Mouse (Mus musculus) lung, embryonic 16.5 days (tissue): ENCODE measurements around the gene Gm49358. TPM values are rescaled to one million over a fixed set of nuclear protein-coding genes. Genes with fewer than 3 reads are reported as not detected.

Experiments used
- ATAC-seq: fragments of 200-750 bp; cut with Nextera tagmentation; 2 replicates; pipeline ENCODE4 v1.8.0; 2017; ENCODE audit warnings: low read depth, mild to moderate bottlenecking, moderate library complexity
- H3K27ac ChIP-seq: fragments of 300-500 bp; sonication (generic); 2 replicates; pipeline ENCODE4 v1.5.1; 2014; ENCODE audit warnings: mild to moderate bottlenecking, control low read depth, low read length
- H3K27me3 ChIP-seq: fragments of 300-500 bp; sonication (generic); 2 replicates; pipeline ENCODE4 v1.6.1; 2014; ENCODE audit warnings: low read depth, low read length, mixed read lengths; ENCODE audit not compliant: control insufficient read depth, insufficient read depth
- H3K36me3 ChIP-seq: fragments of 300-500 bp; sonication (generic); 2 replicates; pipeline ENCODE4 v1.6.1; 2014; ENCODE audit warnings: low read length; ENCODE audit not compliant: control insufficient read depth, insufficient read depth
- H3K4me1 ChIP-seq: fragments of 300-500 bp; sonication (generic); replicated peaks from 2 replicates; pipeline ENCODE4 v1.6.1; 2014; ENCODE audit warnings: low read length, mixed read lengths; ENCODE audit not compliant: control insufficient read depth, insufficient read depth
- H3K4me2 ChIP-seq: fragments of 300-500 bp; sonication (generic); 2 replicates; pipeline ENCODE4 v1.6.1; 2014; ENCODE audit warnings: low read depth, low read length, control low read depth
- H3K4me3 ChIP-seq: fragments of 300-500 bp; sonication (generic); 2 replicates; pipeline ENCODE4 v1.5.1; 2014; ENCODE audit warnings: mild to moderate bottlenecking, low read length, control low read depth
- H3K9ac ChIP-seq: fragments of 300-500 bp; sonication (generic); 2 replicates; pipeline ENCODE4 v1.6.1; 2014; ENCODE audit warnings: low read length, control low read depth
- H3K9me3 ChIP-seq: fragments of 300-500 bp; sonication (generic); 2 replicates; pipeline ENCODE4 v1.6.1; 2016; ENCODE audit warnings: low read length; ENCODE audit not compliant: control insufficient read depth
- WGBS: fragments of 180-500 bp; shearing (Covaris S2); extraction: QIAGEN DNeasy Blood & Tissue Kit; methylation state at CpG from one replicate; pipeline ENCODE4 v1.1.7; 2014; 5-methylcytosine and 5-hydroxymethylcytosine counted together
- polyA plus RNA-seq: library from polyadenylated mRNA; unstranded; fragments of >200 nt; fragmentation: Nextera tagmentation; extraction: Ambion mirVana; gene quantifications from 2 replicates; pipeline ENCODE4 v1.2.1, GENCODE M21; 2015

Gene Gm49358
- not detected in 2 replicates for polyA plus RNA-seq

DNA sequence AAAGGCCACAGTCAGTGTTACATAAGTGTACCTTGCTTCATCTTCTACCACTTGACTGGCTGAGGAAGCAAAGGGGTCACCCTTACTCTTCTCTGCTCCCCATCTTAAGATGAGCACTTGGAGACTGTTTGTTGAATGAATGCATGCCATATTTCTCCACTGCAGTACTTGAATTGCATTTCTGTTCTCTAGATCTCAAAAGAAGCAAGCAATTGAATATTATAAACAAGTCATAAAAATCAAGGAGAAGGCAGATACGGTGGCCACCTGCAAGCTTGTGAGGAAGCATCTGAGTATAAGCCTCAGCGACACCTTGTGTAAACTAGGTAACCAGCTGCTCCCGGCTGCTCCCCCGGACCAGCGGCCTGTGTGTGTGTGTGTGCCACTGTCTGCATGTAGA lies at the start of gene Gm49358:
TSS of gene Gm49358 (plus strand) at position 301 of the 400 bp plus-strand sequence.
- Histone ChIP-seq H3K27ac (no peak within 1 kb of the TSS), H3K4me1 (no peaks in the 10 kb centered on the region), H3K9me3 (no peaks in the 10 kb centered on the region), H3K27me3 (no peaks in the 10 kb centered on the region), H3K4me3 (no peak within 1 kb of the TSS), H3K9ac (no peak within 1 kb of the TSS), H3K4me2 (no peak within 1 kb of the TSS), H3K36me3 (no peaks in the 10 kb centered on the region)
- 78% methylated on average over 5 of the region's 5 CpGs for WGBS
- ATAC-seq, result no peak

DNA sequence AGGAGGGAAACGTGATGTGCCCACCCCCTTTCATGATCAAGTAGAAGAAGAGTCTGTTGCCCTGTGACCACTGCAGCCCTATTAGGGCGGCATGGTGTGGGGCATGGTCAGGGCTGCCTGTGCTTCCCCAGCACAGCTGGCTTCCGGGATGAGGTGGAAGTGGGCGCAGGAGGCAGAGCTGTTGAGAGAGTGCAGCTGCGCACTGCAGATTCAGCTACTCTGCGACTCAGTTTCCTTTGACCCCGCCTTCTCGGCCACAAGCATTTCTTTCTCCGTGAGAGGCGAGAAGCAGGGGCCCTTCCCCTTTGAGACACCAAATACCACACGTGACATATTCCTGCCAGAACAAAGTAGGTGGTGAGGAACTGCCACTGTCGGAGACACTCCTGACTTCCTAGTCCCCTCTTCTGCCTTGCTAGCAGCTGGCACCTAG lies 36.2 kb upstream of the Gm49358 start:
- ATAC-seq, result peak; percentile 84
- H3K4me3 ChIP-seq, result peak overlapping the region; percentile 43
- peak overlapping the region; percentile 69 for H3K9ac ChIP-seq
- H3K27ac ChIP-seq, result peak overlapping the region; percentile 28
- no peaks in the 10 kb centered on the region for H3K9me3 ChIP-seq
- H3K4me2 ChIP-seq, result peak overlapping the region; percentile 68
- H3K4me1 ChIP-seq, result peaks cover 9% of the 10 kb centered on the region; the same call in 1 of the 2 replicates
- WGBS, result 1% methylated on average over 12 of the region's 12 CpGs
- H3K27me3 ChIP-seq, result no peaks in the 10 kb centered on the region
- no peaks in the 10 kb centered on the region for H3K36me3 ChIP-seq

- no peak overlapping the region for H3K4me3 ChIP-seq
- H3K9me3 ChIP-seq, result no peaks in the 10 kb centered on the region
- peaks cover 9% of the 10 kb centered on the region; the same call in 1 of the 2 replicates for H3K4me1 ChIP-seq
- H3K27ac ChIP-seq, result peak overlapping the region; percentile 28
- peak overlapping the region; percentile 68 for H3K4me2 ChIP-seq
- H3K36me3 ChIP-seq, result no peaks in the 10 kb centered on the region
- WGBS, result 69% methylated on average over 3 of the region's 3 CpGs
- ATAC-seq, result no peak
- no peak overlapping the region for H3K9ac ChIP-seq
- H3K27me3 ChIP-seq, result no peaks in the 10 kb centered on the region
These were observed 35.6 kb upstream of the Gm49358 start for GRCm38 (mm10) chr10:86728176-86728575.

DNA sequence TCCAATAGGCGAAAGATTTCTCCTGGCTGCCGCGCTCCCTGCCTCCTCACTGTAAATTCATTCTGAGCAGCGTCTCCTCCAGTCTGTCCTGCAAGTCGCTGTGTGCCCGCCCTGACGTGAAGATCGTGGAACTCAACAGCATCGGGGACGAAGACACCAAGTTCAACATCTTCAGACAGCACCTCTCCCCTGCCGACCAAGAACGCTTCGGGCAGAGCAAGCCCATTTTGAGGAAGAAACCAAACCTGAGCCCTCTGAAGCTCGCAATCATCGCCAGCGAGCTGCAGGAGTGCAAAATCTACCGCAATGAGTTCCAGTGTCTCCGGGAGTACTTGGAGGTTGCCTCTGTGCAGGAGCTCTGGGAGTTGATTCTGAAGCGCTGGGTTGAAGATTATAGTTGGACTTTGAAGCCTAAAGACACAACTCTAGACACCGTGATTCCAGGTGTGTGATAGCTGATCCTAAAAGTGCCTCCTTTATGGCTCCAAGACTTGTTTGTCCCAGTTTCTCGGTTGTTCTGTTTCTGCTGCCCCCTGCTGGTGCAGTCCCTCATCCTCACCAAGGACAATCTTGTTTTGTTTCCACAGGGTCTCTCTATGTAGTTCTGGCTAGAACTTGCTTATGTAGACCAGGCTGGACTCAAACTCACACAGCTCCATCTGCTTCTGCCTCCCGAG lies 32.8 kb upstream of the Gm49358 start:
- peak overlapping the region; percentile 75 for H3K4me2 ChIP-seq
- ATAC-seq, result peak; percentile 45; the same call in 1 of the 2 replicates
- peak overlapping the region; percentile 75 for H3K9ac ChIP-seq
- H3K27me3 ChIP-seq, result no peaks in the 10 kb centered on the region
- WGBS, result 11% methylated on average over 22 of the region's 22 CpGs
- no peak overlapping the region; the same call in 1 of the 2 replicates for H3K27ac ChIP-seq
- peak overlapping the region; percentile 55 for H3K4me3 ChIP-seq
- peaks cover 9% of the 10 kb centered on the region; the same call in 1 of the 2 replicates for H3K4me1 ChIP-seq
- no peaks in the 10 kb centered on the region for H3K36me3 ChIP-seq
- H3K9me3 ChIP-seq, result no peaks in the 10 kb centered on the region

DNA sequence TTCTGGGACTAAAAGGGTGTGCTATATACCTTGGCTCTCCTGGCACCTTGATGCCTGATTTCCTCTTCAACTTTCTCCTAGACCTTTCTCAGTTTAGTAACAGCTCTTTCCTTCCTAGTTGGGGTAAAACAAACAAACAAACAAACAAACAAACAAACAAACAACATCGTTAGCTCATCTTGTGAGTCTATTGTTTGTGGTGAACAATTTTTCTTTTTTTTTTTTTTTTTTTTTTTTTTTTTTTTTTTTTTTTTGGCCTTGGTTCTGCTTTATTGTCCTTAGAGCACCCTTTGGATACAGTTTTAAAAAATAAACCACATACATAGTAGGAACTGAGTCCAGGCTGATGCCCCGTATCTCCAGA lies 32.3 kb upstream of the Gm49358 start:
- Histone ChIP-seq H3K27ac (no peak overlapping the region), H3K4me2 (peak overlapping the region; percentile 75; the same call in 1 of the 2 replicates), H3K27me3 (no peaks in the 10 kb centered on the region), H3K9ac (no peak overlapping the region), H3K9me3 (no peaks in the 10 kb centered on the region), H3K36me3 (no peaks in the 10 kb centered on the region), H3K4me1 (peaks cover 9% of the 10 kb centered on the region; the same call in 1 of the 2 replicates), H3K4me3 (no peak overlapping the region)
- no peak for ATAC-seq
- WGBS, result 20% methylated on average over 2 of the region's 2 CpGs

GRCm38 (mm10) chr10:86735036-86735435 lies 28.7 kb upstream of the Gm49358 start:
- no peak overlapping the region for H3K4me3 ChIP-seq
- no peaks in the 10 kb centered on the region for H3K4me1 ChIP-seq
- H3K4me2 ChIP-seq, result no peak overlapping the region
- no peak for ATAC-seq
- no peak overlapping the region for H3K9ac ChIP-seq
- no peaks in the 10 kb centered on the region for H3K9me3 ChIP-seq
- no peaks in the 10 kb centered on the region for H3K36me3 ChIP-seq
- H3K27ac ChIP-seq, result no peak overlapping the region
- 83% methylated on average over 4 of the region's 4 CpGs for WGBS
- no peaks in the 10 kb centered on the region for H3K27me3 ChIP-seq

- 74% methylated on average over 2 of the region's 2 CpGs for WGBS
- Histone ChIP-seq H3K36me3 (no peaks in the 10 kb centered on the region), H3K9me3 (no peaks in the 10 kb centered on the region), H3K4me3 (no peak overlapping the region), H3K4me2 (no peak overlapping the region), H3K4me1 (no peaks in the 10 kb centered on the region), H3K27ac (no peak overlapping the region), H3K27me3 (no peaks in the 10 kb centered on the region), H3K9ac (no peak overlapping the region)
- no peak for ATAC-seq
These were observed 20.9 kb upstream of the Gm49358 start for GRCm38 (mm10) chr10:86742918-86743317.

DNA sequence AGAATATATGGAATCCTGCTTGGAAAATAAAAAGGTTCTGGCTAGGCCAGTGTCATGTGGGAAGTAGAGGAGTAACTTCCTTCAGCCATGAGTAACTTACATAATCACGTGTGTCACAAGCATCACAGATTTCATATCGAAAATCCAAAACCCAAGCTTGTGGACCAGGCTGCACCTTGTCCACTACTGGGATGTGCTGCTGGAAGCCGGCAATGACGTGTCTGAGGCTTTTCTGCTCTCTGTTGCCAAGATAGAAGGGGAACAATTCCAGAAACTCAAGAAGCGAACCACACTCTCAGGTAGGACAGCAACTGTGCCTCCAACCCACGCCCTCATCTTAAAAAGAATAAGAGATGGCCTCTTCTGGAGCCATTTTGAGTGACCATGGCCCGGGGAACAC lies 19.5 kb upstream of the Gm49358 start:
- Histone ChIP-seq H3K9ac (no peak overlapping the region), H3K27me3 (no peaks in the 10 kb centered on the region), H3K27ac (no peak overlapping the region), H3K36me3 (no peaks in the 10 kb centered on the region), H3K9me3 (no peaks in the 10 kb centered on the region), H3K4me2 (no peak overlapping the region), H3K4me3 (no peak overlapping the region), H3K4me1 (no peaks in the 10 kb centered on the region)
- 81% methylated on average over 7 of the region's 7 CpGs for WGBS
- ATAC-seq, result no peak

DNA sequence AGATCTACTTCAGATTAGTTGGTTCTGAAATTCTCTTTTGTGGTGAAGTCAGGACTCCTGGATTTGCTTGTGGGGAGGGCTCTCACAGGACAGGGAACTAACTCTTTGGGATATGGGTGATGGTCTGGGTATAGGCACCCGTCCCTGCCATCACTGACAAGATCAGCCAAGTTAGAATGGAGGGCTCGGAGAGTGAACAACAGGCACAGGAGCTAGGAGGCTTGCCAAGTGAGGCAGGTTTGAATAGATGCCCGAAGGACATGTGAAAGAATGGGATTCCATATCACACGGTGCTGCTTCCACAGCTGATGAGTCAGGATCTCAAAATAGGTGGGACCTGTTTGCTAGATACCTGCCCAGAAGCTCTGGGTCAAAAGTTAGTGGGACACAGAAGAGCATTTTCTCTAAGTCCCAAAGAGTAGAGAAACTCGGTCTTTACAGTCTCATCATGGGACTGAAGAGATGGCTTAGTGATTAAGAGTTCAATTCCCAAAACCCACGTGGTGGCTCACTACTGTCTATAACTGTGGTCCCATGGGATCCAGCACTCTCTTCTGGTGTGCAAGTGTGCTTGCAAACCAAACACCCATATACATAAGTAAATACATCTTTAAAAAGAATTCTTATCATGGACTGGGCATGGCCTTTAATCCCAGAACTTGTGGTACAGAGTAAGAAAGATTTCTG lies 7.8 kb upstream of the Gm49358 start:
- H3K9ac ChIP-seq, result no peak overlapping the region
- H3K27ac ChIP-seq, result no peak overlapping the region
- H3K4me2 ChIP-seq, result no peak overlapping the region
- 76% methylated on average over 6 of the region's 6 CpGs for WGBS
- H3K36me3 ChIP-seq, result no peaks in the 10 kb centered on the region
- ATAC-seq, result no peak
- no peaks in the 10 kb centered on the region for H3K27me3 ChIP-seq
- H3K9me3 ChIP-seq, result no peaks in the 10 kb centered on the region
- no peaks in the 10 kb centered on the region for H3K4me1 ChIP-seq
- H3K4me3 ChIP-seq, result no peak overlapping the region
